Mouse (Mus musculus): ENCODE measurements around the gene Jazf1. TPM values are rescaled to one million over a fixed set of nuclear protein-coding genes. Genes with fewer than 3 reads are reported as not detected.

Jazf1 gene
- total RNA-seq, 2 experiments from 2014 or later: 0.77 to 0.94 TPM

DNA sequence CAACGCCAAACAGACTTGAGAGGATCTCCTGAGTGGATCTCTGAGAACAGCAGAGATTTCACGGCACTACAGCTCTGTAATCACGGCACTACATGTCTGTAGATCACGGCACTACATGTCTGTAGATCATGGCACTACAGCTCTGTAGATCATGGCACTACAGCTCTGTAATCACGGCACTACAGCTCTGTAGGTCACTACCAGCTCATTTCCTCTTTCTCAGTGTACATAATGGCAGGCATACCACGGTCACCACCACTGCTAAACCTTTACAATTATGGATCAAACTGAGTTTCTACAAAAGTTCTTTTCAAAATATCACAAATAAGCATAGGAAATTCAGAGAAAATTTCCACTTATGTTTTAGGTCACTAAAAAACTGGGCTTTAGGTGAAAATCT lies 147.7 kb downstream of the Jazf1 start:
- intact Hi-C loops (cut with DNase I): loop anchor here (2.0 to 5.0 kb wide), 2 partner anchors 78 to 663 kb away; no protein-coding TSS in a partner anchor
- no peak for DNase-seq

DNA sequence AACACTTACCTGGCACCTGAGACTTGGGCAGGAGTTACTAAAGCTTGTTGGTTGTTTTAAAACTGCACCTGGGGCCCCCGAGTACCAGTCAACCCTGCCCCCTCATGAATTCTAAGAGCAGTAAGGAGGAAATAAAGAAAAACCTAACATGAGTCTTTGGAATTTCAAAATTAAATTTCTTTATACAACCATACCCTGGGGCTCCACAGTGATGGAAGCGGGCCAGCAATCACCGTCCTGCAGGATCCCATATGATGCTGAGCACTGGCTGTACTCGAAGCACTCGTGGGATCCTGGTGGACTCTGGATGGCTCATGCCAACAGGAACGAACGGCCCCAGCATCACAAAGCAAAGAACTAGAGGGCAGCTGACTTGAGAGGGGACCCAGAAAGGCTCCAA lies 149.0 kb downstream of the Jazf1 start:
- intact Hi-C loops (cut with DNase I): loop anchor here (5.0 kb wide), 1 partner anchor 257 kb away; no protein-coding TSS in a partner anchor

GRCm38 (mm10) chr6:52918980-52919379 lies 149.5 kb downstream of the Jazf1 start:
- DNase-seq: peak; percentile 61 to 72
- intact Hi-C loops (cut with DNase I): loop anchor here (5.0 kb wide), 1 partner anchor 257 kb away; no protein-coding TSS in a partner anchor

More for the DNA sequence above, 149.0 kb downstream of the Jazf1 start:
- no peak for DNase-seq

DNA sequence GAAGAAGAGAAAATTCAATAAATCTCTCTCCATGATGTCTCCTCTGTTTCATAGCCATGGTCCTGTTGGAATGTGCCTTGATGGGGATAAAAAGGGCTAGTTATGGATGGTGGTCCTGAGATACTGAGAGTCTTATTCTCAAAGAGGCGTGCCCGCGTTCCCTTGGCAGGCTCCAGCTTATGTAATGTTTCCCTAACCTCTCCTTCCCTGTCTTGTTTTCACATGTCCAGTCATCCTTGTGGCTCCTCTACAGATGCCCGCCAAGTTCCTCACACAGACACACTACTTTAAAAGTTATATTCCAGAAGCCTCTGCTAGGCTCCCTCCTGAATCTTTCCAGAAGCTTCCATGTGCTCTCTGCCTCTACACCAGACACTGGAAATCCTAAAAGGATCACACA lies 151.0 kb downstream of the Jazf1 start:
- no peak for DNase-seq
- intact Hi-C loops (cut with DNase I): loop anchor here (5.0 kb wide), 1 partner anchor 255 kb away; no protein-coding TSS in a partner anchor

GRCm38 (mm10) chr6:52916836-52917376 lies 151.5 kb downstream of the Jazf1 start:
- intact Hi-C loops (cut with DNase I): loop anchor here (5.0 kb wide), 1 partner anchor 255 kb away; no protein-coding TSS in a partner anchor
- no peak for DNase-seq

- DNase-seq: no peak
- intact Hi-C loops (cut with DNase I): loop anchor here (5.0 kb wide), 1 partner anchor 253 kb away; no protein-coding TSS in a partner anchor
These were observed 153.5 kb downstream of the Jazf1 start for GRCm38 (mm10) chr6:52914921-52915320.

GRCm38 (mm10) chr6:52912143-52912918 lies 156.1 kb downstream of the Jazf1 start:
- intact Hi-C loops (cut with DNase I): no loop called here
- DNase-seq: no peak

GRCm38 (mm10) chr6:52906801-52907200 lies 161.6 kb downstream of the Jazf1 start:
- DNase-seq: peak in 1 of 2 experiments; percentile 22
- intact Hi-C loops (cut with DNase I): no loop called here

- DNase-seq: no peak
- intact Hi-C loops (cut with DNase I): no loop called here
These were observed 163.3 kb downstream of the Jazf1 start for GRCm38 (mm10) chr6:52905100-52905499.

- intact Hi-C loops (cut with DNase I): no loop called here
- no peak for DNase-seq
These were observed 165.0 kb downstream of the Jazf1 start for GRCm38 (mm10) chr6:52903226-52903960.

DNA sequence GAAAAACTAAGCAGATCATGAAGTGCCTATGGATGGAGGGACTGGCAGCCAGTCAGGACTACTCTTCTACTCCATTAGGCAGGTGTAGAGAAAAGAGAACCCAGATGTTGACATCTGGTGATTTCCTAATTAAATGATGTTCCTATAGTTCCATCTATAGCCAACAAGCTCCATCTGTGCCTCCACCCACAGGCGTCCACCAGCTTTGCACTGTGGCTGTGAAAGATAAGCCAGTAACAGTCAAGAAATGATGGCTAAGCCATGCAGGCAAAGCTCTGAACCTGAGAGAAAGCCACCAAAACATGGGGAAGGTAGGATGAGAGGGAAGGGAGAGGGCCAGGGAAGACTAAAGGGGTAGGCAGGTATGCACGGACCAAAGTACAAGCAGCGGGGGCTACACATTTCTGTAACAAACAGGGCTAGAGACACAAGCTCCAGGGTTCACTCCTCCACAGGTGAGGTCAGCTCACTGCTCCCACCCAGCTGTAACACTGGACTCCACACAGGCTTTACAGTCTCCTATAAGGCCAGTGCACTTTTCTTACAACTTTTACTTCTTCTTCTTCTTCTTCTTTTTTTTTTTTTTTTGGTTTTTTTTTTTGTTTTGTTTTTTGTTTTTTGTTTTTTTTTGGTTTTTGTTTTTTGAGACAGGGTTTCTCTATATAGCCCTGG lies 168.7 kb downstream of the Jazf1 start:
- no peak for DNase-seq
- intact Hi-C loops (cut with DNase I): no loop called here

DNA sequence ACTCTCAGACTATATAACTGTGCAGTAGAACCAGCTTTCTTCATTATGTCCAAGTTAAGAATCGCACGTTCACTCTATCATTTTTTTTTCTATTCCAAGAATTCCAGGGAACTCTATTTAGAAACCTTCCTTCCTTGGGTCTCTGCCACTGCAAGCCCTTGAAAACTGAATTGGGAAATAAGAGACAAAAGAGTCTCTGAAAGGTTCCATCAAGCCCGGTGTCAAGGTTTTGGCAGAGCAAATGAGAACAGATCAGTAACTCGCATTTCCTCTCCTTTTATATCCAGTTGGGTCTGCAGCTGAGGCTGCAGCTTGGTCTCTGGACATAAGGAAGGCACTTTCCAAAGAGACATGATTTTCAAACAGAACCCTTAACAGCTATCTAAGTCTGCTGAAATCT lies 173.4 kb downstream of the Jazf1 start:
- intact Hi-C loops (cut with DNase I): no loop called here
- DNase-seq: no peak

DNA sequence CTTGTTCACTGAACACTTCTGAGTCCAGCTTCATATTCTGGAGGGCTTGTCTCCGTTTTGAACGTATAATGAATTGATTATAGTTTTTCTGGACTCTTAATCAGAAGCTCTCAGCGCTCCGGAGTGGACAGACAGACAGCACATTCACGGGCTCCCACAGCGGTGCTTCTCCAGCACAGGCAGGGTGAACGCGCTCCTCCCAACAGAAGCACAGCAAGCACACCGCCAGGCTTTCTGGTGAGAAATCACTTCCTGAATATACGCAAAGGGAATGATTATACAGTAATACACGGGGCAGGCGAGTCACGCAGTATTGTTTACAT lies 174.0 kb downstream of the Jazf1 start:
- DNase-seq: no peak
- intact Hi-C loops (cut with DNase I): no loop called here

- intact Hi-C loops (cut with DNase I): no loop called here
These were observed 174.5 kb downstream of the Jazf1 start for GRCm38 (mm10) chr6:52893811-52894500.

GRCm38 (mm10) chr6:52892978-52893377 lies 175.5 kb downstream of the Jazf1 start:
- intact Hi-C loops (cut with DNase I): no loop called here
- no peak for DNase-seq

More at GRCm38 (mm10) chr6:52893811-52894500, 174.5 kb downstream of the Jazf1 start:
- no peak for DNase-seq

DNA sequence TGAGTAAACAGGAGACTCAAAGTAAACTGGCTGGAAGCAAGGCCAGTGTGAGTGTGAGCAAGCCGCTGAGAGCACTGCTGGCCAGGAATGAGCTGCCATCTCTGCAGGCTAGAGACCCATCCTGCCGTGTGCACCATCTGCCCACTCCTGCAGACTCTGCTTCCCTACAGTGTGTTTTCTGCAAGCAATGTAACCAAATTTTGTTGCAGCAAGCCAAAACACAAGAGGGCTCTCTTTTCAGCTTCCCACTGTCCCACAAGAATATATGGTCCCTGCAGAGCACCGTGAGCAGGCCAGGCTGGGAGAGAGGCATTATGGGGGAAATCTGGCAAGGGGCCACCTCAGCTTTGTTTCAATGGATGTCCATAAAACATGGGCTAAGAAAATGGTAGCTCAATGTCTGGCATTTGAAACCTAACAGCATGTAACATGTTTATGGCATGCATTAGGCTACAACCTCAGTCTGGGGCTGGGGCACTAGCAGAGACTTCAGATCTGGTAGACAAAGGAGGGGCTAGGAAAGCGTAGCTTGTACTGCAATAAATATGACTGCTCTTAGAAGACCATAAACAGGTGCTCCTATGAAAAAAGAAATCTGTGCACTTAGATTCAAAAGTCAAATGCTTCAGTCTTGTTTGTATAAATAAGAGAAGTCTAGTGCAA lies 180.8 kb downstream of the Jazf1 start:
- DNase-seq: no peak
- intact Hi-C loops (cut with DNase I): no loop called here

GRCm38 (mm10) chr6:52883773-52884172 lies 184.7 kb downstream of the Jazf1 start:
- DNase-seq: no peak
- intact Hi-C loops (cut with DNase I): no loop called here

DNA sequence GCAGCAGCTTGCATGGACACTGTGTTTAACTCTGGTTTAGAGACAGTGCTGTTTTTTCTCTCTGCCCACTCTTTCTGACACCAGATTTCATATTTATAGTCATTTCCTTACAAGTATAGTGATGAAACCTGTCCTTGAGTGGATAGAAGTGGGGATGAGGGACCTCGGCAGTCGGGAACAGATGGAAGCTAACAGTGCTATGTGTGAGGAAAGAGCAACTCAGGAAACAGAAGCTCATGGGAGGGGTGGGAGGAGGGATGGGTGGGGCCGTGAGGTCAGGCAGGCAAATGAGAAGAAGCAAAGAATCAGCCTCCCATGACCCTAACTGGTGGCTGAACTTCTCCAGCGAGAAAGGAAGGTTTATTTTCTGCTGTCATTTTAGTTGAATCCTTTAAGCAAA lies 191.3 kb downstream of the Jazf1 start:
- no peak for DNase-seq
- intact Hi-C loops (cut with DNase I): no loop called here

GRCm38 (mm10) chr6:52871306-52871705 lies 197.1 kb downstream of the Jazf1 start:
- intact Hi-C loops (cut with DNase I): no loop called here
- no peak for DNase-seq

GRCm38 (mm10) chr6:52869252-52869651 lies 199.2 kb downstream of the Jazf1 start:
- intact Hi-C loops (cut with DNase I): no loop called here
- peak in 1 of 2 experiments; percentile 28 for DNase-seq

Measured in gastrocnemius, postnatal 36 days (tissue).